Mouse (Mus musculus): ENCODE measurements around the gene Gm14496. TPM values are rescaled to one million over a fixed set of nuclear protein-coding genes. Genes with fewer than 3 reads are reported as not detected.
A peak's percentile ranks its signal among the peaks of the same experiment; 100 is the strongest.
"Not testable (repeated sequence)": the region's sequence is repeated elsewhere in the genome, so short reads cannot be mapped to it uniquely, and the experiment has no call there.

The Gm14496 gene
- not detected in 2 replicates for polyA plus RNA-seq (2015; fragmentation: Nextera tagmentation; extraction: Ambion mirVana)

DNA sequence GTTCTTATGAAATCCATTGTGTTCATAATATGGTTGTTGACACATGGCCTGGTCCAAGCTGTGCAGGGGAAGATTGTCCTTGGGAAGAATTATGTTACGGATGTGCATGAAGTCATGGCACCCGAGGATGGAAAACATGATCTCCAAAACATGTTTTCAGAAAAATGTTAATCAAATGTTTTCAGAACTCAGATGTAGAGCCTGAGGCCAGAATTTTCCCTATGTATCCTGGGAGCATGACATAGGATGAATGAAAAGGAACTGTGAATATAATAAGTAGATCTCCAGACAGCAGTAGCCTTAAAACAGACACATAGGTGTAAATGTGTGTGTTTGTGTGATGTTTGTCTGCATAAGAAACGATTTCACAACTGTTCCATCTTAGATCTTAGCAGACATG is at the start of gene Gm14496:
Gm14496 (plus strand) TSS at position 301 of the 400 bp plus-strand sequence.
- 58% methylated on average over 3 of the region's 3 CpGs for WGBS
- no peaks in the 10 kb centered on the region for H3K9me3 ChIP-seq
- ATAC-seq (ENCODE audit: insufficient read depth, low FRiP score, low read depth): no peak
- no peak within 1 kb of the TSS for H3K27ac ChIP-seq
- no peaks in the 10 kb centered on the region for H3K4me1 ChIP-seq
- H3K9ac ChIP-seq: no peak within 1 kb of the TSS
- no peaks in the 10 kb centered on the region for H3K27me3 ChIP-seq (replicated peaks)
- no peak within 1 kb of the TSS for H3K4me3 ChIP-seq (replicated peaks)
- H3K4me2 ChIP-seq: no peak within 1 kb of the TSS
- H3K36me3 ChIP-seq: no peaks in the 10 kb centered on the region

- WGBS: 19% methylated on average over 21 of the region's 21 CpGs
- Histone ChIP-seq H3K27ac (peak overlapping the region; percentile 44; the same call in 1 of the 2 replicates), H3K4me2 (peak overlapping the region; percentile 46), H3K4me3 (replicated peaks) (peak overlapping the region; percentile 24)
- not testable (repeated sequence) for H3K36me3 ChIP-seq; H3K9me3 ChIP-seq; H3K4me1 ChIP-seq; H3K9ac ChIP-seq; H3K27me3 ChIP-seq (replicated peaks)
- peak; percentile 60; the same call in 1 of the 2 replicates for ATAC-seq (ENCODE audit: insufficient read depth, low FRiP score, low read depth)
Measured at GRCm38 (mm10) chr2:181952747-181953680, 37.9 kb upstream of the Gm14496 start.

- Histone ChIP-seq H3K9ac (no peak overlapping the region), H3K9me3 (no peaks in the 10 kb centered on the region), H3K27me3 (replicated peaks) (no peaks in the 10 kb centered on the region), H3K36me3 (no peaks in the 10 kb centered on the region), H3K4me2 (no peak overlapping the region), H3K4me3 (replicated peaks) (no peak overlapping the region), H3K27ac (no peak overlapping the region), H3K4me1 (no peaks in the 10 kb centered on the region)
- 60% methylated on average over 7 of the region's 7 CpGs for WGBS
- no peak for ATAC-seq (ENCODE audit: insufficient read depth, low FRiP score, low read depth)
Measured at GRCm38 (mm10) chr2:181968395-181968794, 22.5 kb upstream of the Gm14496 start.

- no peaks in the 10 kb centered on the region for H3K36me3 ChIP-seq
- no peak for ATAC-seq (ENCODE audit: insufficient read depth, low FRiP score, low read depth)
- no peak overlapping the region for H3K27ac ChIP-seq
- H3K9me3 ChIP-seq: no peaks in the 10 kb centered on the region
- H3K4me3 ChIP-seq (replicated peaks): no peak overlapping the region
- 95% methylated on average over 2 of the region's 2 CpGs for WGBS
- H3K9ac ChIP-seq: no peak overlapping the region
- H3K4me2 ChIP-seq: no peak overlapping the region
- no peaks in the 10 kb centered on the region for H3K4me1 ChIP-seq
- no peaks in the 10 kb centered on the region for H3K27me3 ChIP-seq (replicated peaks)
Measured at GRCm38 (mm10) chr2:181969187-181969586, 21.7 kb upstream of the Gm14496 start.

- H3K27me3 ChIP-seq (replicated peaks); ATAC-seq (ENCODE audit: insufficient read depth, low FRiP score, low read depth); H3K36me3 ChIP-seq; H3K4me1 ChIP-seq; H3K4me2 ChIP-seq; H3K27ac ChIP-seq; H3K4me3 ChIP-seq (replicated peaks); H3K9ac ChIP-seq; H3K9me3 ChIP-seq: not testable (repeated sequence)
- 64% methylated on average over 7 of the region's 7 CpGs for WGBS
Measured at GRCm38 (mm10) chr2:181981969-181982368, 9.0 kb upstream of the Gm14496 start.

Other genes starting within 250 kb of the Gm14496 start
- 2.4 and 2.9 TPM in 2 replicates for gene Myt1, start 227.8 kb upstream of the Gm14496 start, polyA plus RNA-seq (2015; fragmentation: Nextera tagmentation; extraction: Ambion mirVana)
- 28.0 and 29.3 TPM in 2 replicates for gene Pcmtd2, start 153.3 kb upstream of the Gm14496 start, polyA plus RNA-seq (2015; fragmentation: Nextera tagmentation; extraction: Ambion mirVana)
- gene Polr3k, start 126.8 kb upstream of the Gm14496 start, polyA plus RNA-seq (2015; fragmentation: Nextera tagmentation; extraction: Ambion mirVana): 82.0 and 89.3 TPM in 2 replicates

Data from stomach, embryonic 15.5 days (tissue).